Comparison of ENCODE assay signal across 8 mouse cellular contexts in genomic region chrX:103483047-103483446, GRCm38 (mm10).
DNase-seq lines count a peak whose midpoint lies in the region; ATAC-seq lines count a peak whose summit lies in the region.

No protein-coding gene starts in this region.

- peak overlapping the region; percentile 49 for H3K4me2 ChIP-seq in hindbrain, embryonic 14.5 days (replicated peaks)
- H3K4me2 ChIP-seq in liver, embryonic 15.5 days, result peak overlapping the region; percentile 59

- no peak overlapping the region for H3K27ac ChIP-seq in hindbrain, embryonic 14.5 days
- H3K27ac ChIP-seq in liver, embryonic 15.5 days (replicated peaks), result no peak overlapping the region

- H3K9ac ChIP-seq in hindbrain, embryonic 14.5 days, result 0 out of 2 replicates have a peak overlapping the region, but pooled peaks have one; percentile 57
- no peak overlapping the region for H3K9ac ChIP-seq in liver, embryonic 15.5 days

- H3K9me3 ChIP-seq in hindbrain, embryonic 14.5 days (ENCODE audit: control insufficient read depth, low read length), result no peaks in the 10 kb centered on the region
- H3K9me3 ChIP-seq in liver, embryonic 15.5 days (replicated peaks), result no peaks in the 10 kb centered on the region

- peak; percentile 37 for DNase-seq in cerebellum, adult 8-10 months
- peak; percentile 53 for DNase-seq in urinary bladder, postnatal 25 days (ENCODE audit: low spot score)
- DNase-seq in urinary bladder, postnatal 14 days (ENCODE audit: low spot score), result no peak
- DNase-seq in hindbrain, embryonic 14.5 days (ENCODE audit: low spot score), result no peak
- DNase-seq in ovary, adult 18-20 months (ENCODE audit: low spot score), result peak; percentile 29
- no peak for DNase-seq in thymus, postnatal 14 days

- 68% methylated on average over 17 of the region's 17 CpGs for WGBS in hindbrain, embryonic 14.5 days
- 58% methylated on average over 17 of the region's 17 CpGs for WGBS in liver, embryonic 15.5 days (ENCODE audit: insufficient replicate concordance)

- no peaks in the 10 kb centered on the region for H3K4me1 ChIP-seq in hindbrain, embryonic 14.5 days (replicated peaks; ENCODE audit: control insufficient read depth, insufficient read depth, low read length)
- 0 out of 2 replicates have a peak, but pooled peaks cover 3% of the 10 kb centered on the region for H3K4me1 ChIP-seq in liver, embryonic 15.5 days (replicated peaks)

- peak overlapping the region; percentile 40 for H3K4me3 ChIP-seq in hindbrain, embryonic 14.5 days (replicated peaks; ENCODE audit: low read length)
- peak overlapping the region; percentile 64 for H3K4me3 ChIP-seq in liver, embryonic 15.5 days (replicated peaks)

- H3K36me3 ChIP-seq in hindbrain, embryonic 14.5 days (replicated peaks; ENCODE audit: control insufficient read depth, insufficient read depth), result no peaks in the 10 kb centered on the region
- no peaks in the 10 kb centered on the region for H3K36me3 ChIP-seq in liver, embryonic 15.5 days (replicated peaks)

- no peak for ATAC-seq in cerebellum, adult (ENCODE audit: insufficient number of reproducible peaks, low FRiP score, low TSS enrichment)
- 0 out of 2 replicates have a peak, but pooled peaks have one; percentile 34 for ATAC-seq in hindbrain, embryonic 14.5 days (ENCODE audit: low FRiP score)
- ATAC-seq in liver, embryonic 15.5 days (ENCODE audit: insufficient read depth), result peak; percentile 63

- no peaks in the 10 kb centered on the region for H3K27me3 ChIP-seq in hindbrain, embryonic 14.5 days (ENCODE audit: control insufficient read depth, insufficient read depth, low read length)
- H3K27me3 ChIP-seq in liver, embryonic 15.5 days, result no peaks in the 10 kb centered on the region

Comparison
In these comparisons a context has a peak if more than half of its experiments do, and no peak if none do; other contexts are left out.
1. DNase-seq: peak in cerebellum, adult 8-10 months (single experiment), urinary bladder, postnatal 25 days (single experiment) and ovary, adult 18-20 months (single experiment); none in urinary bladder, postnatal 14 days (single experiment), hindbrain, embryonic 14.5 days (single experiment) and thymus, postnatal 14 days (single experiment).